Mouse (Mus musculus) gastrocnemius, postnatal 10 days (tissue): ENCODE results near the gene Gm11127. TPM values are rescaled to one million over a fixed set of nuclear protein-coding genes. Genes with fewer than 3 reads are reported as not detected.
A peak's percentile ranks its signal among the peaks of the same experiment; 100 is the strongest.
"Not testable (repeated sequence)": the region's sequence is repeated elsewhere in the genome, so short reads cannot be mapped to it uniquely, and the experiment has no call there.

Experiments used
- DNase-seq: peaks from one replicate; pipeline ENCODE4 v3.0.0; 2021; ENCODE audit warnings: mixed read lengths
- total RNA-seq, 2 experiments: library from RNA; stranded (reverse); gene quantifications; 2 replicates each; pipeline ENCODE4 v1.2.3; 2021

The Gm11127 gene
- total RNA-seq, 2 experiments from 2014 or later, result 1.6 to 2.0 TPM

DNA sequence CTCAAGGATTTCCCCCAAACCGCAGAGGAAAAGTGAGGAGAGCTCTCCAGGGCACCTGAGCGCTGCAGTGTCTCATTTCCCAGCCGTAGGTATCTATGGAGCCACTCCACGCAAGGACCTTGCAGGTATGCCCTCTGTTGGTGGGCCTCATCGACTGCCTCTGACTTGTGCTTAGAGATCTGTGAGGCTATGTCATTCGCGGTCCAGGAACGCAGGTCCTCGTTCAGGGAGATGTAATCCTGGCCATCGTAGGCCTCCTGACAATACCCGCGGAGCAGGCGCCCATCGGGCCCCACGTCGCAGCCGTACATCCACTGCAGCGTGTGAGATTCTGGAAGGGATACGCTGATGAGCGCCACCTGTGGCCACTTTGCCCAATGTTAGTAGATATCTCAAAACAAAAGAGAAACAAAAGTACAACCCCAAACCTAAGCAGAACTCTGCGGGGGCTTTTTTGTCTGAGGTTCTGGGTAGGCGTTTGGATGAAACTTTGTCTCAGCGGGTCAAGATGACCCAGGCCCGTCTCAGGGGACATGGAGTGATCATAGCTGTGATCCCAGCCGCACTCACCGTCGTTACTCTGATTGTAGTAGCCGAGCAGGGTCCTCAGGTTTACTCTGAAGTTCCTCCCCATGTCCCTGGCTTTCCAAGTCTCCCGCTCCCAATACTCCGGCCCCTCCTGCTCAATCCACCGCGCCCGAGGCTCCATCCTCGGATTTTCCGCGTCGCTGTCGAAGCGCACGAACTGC is 26.4 kb downstream of the Gm11127 start:
- DNase-seq, result not testable (repeated sequence)

DNA sequence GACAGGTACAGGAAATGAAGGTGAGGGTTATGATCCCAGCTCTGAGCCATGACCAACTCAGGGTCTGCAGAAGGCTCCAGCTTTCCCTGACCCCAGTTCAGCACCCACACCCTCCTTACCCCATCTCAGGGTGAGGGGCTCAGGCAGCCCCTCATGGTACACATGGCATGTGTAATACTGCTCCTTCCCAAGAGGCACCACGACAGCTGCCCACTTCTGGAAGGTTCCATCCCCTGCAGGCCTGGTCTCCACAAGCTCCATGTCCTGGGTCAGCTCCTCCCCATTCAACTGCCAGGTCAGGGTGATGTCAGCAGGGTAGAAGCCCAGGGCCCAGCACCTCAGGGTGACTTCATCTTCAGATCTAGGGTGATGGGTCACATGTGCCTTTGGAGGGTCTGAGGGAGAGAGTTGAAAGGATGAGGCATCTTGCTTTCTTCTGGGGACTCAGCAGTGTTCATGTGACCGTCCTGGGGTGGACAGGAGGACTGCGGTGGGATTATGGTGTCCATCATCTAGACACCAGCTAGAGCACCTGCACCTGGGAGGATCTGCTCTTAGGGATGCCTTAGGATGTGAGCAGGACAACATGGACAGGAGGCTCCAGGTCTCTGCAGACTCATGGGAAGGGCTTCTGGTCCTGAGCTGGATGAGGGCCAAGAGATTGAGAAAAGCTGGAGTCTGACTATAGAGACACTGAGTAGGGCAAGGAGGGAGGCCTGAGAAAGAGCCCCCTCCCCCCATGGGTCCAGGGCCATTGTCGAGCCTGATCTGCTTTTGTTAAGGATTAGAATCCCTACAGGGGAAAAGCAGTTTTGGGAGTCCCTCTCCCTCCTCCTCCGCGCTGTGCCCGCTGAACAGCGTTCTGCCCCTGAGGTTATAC is 27.2 kb downstream of the Gm11127 start:
- not testable (repeated sequence) for DNase-seq

DNA sequence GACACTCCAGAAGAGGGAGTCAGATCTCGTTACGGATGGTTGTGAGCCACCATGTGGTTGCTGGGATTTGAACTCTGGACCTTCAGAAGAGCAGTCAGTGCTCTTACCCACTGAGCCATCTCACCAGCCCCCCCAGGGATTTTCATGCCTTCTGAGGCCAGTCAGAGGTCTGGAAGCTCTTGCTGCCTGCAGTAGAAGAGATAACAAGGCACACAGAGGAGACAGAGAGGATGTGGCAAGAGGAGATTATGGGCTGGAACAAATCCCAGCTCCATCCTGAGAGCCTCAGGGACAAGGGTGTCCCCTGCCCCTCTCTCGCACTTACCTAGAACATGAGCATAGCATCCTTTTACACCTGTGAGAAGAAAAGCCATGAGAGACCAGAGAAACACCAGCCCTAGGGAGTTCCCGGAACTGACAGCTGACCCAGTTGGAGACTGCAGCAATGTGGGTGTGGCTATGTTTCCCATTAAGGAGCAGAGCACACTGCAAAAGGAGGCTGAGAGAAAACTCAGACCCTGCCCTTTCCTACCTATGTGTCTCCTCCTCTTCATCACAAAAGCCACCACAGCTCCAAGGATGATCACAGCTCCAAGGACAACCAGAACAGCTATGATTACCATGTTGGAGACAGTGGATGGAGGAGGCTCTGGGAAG is 28.0 kb downstream of the Gm11127 start:
- not testable (repeated sequence) for DNase-seq

DNA sequence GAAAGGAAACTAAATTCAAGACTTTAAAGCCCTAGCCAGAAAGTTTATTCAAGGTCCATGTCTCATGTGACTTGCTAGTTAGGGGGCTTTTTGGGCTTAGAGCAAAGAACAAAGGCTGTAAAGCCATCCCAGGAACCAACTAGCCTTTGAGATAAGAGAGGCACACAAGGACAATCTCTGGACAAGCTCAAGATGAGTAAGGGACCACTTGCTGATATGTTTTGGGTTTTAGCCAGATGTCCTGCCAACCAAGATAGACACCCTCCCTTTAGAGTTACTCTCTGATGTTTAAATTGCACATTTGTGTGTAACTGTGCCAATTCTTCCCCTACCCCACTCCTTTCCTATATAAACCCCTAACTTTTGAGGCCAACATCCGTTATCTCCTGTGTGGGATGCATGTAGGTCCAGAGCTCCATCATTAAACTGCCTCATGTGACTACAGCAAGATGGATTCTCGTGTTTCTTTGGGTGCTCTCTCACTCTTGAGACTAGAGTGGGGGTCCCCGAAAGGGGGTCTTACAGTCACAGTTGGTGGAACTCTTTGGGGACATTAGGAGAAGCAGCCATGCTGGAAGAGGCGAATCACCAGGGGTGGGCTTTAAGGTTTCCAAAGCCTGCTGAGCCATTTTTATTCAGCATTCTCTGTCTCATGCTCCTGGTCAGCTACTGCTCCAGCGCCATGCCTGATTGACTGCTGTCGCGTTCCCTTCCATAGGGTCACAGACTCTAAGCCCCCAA is 29.1 kb downstream of the Gm11127 start:
- no peak for DNase-seq

DNA sequence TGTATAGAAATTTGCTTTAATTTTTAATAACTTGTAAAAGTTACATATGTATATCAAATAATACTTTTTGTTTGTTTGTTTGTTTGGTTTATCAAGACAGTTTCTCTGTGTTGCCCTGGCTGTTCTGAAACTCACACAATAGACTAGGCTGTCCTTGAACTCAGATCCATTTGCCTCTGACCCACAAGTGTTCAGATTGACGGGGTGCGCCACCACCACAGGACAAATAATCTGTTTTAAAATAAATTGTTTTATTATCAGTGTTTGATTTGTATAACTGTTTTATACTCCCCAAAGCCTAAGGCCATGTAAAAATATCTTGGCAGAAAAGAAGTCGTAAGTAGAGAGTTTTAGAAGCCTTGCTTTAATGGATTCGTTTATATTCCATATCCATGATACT is 30.5 kb downstream of the Gm11127 start:
- no peak for DNase-seq

DNA sequence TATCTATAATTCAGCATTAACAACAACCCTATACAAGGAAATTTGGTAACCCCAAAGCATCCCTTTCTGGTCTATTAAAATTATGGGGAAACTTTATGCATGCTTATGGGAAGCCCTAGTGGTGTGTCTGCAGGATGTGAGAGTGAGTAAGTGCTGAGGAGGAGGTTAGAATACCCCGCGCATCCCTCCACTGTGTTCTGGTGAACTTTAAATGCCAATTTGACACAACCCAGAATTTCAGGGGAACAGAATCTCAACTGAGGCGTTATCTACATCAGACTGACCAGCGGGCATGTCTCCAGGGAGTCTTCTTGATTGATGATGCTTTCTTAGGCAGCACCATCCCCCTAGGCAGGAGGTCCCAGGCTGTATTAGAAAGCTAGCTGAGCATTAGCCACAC is 32.3 kb downstream of the Gm11127 start:
- DNase-seq, result no peak

DNA sequence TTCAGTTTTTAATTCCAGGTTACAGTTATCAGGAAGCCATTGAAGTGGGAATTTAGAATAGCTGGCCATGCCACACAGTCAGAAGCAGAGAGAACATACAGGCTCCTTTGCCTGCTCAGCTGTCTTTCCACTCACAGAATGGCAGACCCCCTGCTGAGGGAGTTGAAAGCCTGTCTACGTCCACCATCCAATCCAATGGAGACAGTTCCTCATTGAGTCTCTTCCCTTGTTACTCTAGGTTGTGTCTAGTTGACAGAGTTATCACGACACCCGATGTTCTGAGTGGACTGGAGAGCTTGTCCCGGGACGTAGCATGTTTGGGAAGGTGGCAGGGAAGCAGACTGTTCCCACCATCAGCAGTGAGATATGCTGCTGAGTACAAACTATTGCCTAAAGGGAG is 33.0 kb downstream of the Gm11127 start:
- no peak for DNase-seq

DNA sequence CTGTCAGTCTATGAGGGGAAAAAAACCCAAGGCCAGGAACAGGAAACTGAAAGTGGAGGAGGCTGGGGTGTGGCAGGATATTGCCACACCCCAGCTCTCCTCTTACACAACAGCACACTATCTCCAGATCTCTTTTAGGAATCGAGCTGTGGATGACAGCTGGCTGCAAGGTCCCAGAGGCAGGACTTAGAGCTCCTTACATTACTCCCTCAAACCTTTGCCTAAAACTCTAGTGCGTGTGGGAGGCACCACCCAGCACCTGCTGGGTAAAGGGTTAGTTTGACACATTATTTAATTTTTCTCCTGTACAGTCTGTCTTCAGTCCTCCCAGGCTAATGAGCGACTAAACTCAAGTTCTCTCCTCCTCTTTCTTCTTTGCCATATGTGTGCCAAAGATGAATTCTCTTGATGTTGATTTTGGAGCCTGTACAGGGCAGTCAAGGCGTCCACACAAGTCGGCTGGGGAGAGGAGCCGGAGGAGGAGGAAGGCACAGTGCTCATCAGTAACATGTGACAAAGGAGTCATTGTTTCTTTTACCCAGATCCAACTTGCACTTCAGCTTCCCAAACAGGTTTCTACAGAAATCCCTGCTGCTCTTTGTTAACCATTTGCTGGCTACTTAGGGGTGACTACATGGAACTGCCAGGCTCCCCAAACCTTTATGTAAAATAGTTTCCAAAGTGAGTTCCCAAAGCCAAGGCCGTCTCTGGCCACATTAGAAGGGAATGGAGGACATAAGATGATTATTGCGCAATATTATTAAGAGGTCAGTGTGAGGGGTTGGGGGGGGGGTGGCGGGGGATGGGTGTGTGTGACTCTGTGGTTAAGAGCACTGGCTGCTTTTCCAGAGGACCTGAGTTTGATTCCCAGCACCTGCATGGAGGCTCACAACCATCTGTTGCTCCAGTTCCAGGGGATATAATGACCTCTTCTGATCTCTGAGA is 34.2 kb downstream of the Gm11127 start:
- DNase-seq, result no peak

DNA sequence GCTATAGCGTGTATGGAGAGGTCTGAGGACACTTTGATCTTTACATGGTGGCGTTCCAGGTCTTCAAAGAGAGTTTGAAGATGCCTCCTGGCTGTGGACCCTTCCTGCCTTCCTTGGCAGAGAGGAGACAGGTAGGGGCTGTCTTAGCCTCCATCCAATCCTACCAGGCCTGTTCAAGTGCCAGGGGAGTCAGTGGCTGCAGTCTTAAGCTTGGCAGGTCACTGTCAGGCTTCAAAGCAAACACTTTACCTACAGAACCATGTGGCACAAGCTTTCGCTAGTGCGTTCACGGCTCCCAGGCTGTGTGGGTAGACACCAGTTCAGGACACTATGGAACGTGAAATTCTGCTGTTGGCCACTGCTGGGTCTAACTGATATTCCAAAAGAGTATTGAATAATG is 35.2 kb downstream of the Gm11127 start:
- no peak for DNase-seq

DNA sequence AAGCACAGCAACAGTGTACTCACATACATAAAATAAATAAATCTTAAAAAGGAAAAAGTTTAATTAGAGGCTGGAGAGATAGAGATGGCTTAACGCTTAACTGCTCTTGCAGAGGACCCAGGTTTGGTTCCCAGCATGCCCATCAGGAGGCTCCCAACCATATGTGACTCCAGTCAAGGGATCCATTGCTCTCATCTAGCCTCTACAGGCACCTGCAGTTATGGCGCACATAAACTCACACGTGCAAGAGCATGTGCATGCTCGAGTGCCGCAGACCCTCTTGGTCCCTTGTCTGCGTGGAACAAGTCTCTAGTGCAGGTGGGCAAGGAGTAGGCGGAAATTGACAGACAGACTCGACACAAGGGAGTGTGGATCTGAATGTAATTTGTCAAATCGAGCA is 36.1 kb downstream of the Gm11127 start:
- DNase-seq, result no peak

DNA sequence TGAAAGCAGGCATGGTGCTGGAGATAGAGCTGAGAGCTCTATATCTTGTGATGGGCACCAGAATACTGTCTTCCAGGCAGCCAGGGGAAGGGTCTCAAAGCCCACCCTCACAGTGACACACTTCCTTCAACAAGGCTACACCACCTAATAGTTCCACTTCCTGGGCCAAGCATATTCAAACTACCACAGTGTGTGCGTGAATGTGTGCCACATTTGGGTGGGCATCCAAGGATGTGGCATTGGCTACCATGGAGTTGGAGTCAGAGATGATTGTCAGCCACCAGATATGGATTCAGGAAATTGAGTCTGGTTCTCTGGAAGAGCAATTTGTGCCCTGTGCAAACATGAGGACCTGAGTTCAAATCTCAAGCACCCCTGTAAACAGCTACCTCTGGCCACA is 36.9 kb downstream of the Gm11127 start:
- DNase-seq, result no peak

DNA sequence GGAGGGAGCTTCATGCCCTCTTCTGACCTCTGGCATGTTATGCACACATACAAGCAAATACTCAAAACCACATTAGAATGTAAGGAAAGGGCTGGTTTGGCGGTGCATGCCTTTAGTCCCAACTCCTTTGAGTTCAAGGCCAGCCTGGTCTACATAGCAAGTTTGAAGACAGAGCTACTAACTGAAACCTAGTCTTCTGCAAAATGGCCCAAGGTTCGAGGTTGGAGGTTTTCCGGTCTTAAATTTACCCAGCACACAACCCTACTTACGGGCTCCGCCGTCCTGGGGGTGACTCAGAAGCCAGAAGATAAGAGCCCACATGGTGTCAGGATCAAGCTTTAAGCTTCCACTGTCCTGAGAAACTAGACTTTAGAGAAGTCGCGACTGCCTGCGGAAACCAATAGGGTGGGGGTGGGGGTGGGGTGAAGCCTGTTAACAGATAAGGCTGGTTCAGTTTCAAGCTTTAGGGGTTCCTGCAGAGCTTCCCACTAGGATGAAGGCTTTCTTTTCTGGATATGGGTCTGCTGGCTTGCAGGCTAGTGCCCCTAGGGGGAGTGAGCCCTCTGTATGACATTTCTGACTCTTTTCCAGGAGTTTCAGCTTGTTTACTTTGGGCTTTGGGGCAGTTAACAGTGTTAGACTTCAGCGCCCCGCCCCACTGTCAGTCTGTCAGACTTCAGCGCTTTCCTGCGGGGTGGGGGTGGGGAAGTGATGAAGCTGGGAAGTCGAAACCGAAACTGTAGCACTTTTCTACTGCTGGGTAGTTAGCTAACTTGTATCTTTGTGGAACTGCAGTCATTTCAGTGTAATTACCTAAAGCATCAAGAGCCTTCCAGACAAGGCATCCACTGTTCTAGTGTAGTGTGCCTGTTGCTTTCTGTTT is 37.7 kb downstream of the Gm11127 start, which contains the start of gene H2-T24:
H2-T24 (minus strand) TSS at position 370 of the 883 bp plus-strand sequence.
- DNase-seq, result peak; percentile 38

DNA sequence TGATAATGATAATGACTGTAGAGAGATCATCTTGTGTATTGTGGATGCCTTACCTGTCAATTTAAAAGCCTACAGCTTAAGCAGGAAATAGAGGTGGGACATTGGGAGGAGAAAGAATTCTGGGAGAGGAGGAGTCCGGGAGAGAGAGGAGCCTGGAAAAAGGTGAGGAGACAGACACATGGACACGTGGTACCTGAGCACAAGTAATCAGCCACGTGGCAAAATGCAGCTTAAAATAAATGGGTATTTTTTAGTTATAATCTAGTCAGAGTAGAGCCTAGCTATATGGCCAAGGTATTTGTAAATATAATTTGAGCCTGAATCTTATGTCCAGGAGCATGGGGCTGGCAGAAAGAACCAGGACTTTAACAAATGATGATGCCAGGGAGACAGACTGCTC is 38.7 kb downstream of the Gm11127 start:
- DNase-seq, result no peak

DNA sequence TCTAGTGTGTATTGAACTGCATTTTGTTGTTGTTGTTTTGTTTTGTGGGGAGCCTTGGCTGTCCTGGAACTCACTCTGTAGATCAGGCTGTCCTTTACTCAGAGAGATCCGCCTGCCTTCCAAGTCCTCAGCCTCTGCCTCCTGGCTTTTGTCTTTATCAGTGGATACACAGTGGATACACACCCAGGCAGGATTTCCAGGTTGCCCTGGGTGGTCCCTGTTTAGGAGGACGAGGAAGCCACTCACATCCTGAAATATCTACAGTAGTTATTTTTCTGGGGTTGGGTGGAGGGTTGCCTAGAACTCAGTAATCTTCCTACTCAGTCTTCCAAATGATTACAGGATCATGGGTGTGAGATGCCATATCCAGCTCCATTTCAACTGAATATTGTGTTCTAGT is 39.2 kb downstream of the Gm11127 start:
- no peak for DNase-seq

DNA sequence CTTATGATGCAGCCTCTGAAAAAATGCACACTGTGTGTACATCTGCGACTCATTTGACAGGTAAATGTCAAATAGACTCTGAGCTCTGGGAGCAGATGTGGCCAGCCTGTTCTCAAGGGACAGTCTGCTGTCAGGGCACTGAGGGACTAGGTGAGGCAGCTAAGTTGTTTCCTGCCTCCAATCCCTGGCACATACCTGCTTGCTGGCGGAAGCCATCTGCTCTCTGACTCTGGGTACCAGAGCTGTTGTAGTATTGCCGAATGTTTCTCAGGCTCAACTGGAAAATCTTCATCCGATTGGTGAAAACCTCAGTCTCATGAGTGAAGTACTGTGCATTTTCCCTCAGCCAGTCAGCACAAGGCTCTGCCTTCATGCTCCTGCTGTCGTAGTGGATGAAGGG is 41.1 kb downstream of the Gm11127 start:
- DNase-seq, result no peak

DNA sequence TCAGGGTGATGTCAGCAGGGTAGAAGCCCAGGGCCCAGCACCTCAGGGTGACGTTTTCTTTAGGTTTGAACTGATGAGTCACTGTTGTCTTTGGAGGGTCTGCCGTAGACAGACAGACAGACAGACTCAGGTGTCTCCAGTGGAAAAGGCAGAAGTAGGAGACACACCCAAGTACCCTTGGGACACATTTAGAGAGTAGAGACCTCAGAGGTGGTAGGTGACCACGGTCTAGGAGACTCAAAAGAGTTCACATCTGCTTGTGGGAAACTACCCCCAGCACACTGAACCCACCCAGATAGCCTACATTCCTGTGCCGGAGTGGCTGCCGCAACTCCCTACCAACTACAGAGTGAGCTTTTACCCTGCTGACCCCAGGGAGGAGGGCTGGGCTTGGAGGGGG is 43.2 kb downstream of the Gm11127 start:
- DNase-seq, result no peak
